Mouse (Mus musculus) thymus, postnatal 4 days (tissue): ENCODE results near the gene Hoxb2.

Experiments
- DNase-seq: peaks from one replicate; pipeline ENCODE4 v3.0.0; 2021

The Hoxb2 gene

GRCm38 (mm10) chr11:96352691-96353521 is 2.6 kb downstream of the Hoxb2 start:
- DNase-seq: peak; percentile 59

GRCm38 (mm10) chr11:96353522-96353841 is 3.2 kb downstream of the Hoxb2 start:
- DNase-seq: no peak

- DNase-seq: no peak
Measured at GRCm38 (mm10) chr11:96353939-96354338, 3.6 kb downstream of the Hoxb2 start.

- no peak for DNase-seq
Measured at GRCm38 (mm10) chr11:96354376-96354775, 4.1 kb downstream of the Hoxb2 start.

- no peak for DNase-seq
Measured at GRCm38 (mm10) chr11:96354801-96355311, 4.5 kb downstream of the Hoxb2 start.

- no peak for DNase-seq
Measured at GRCm38 (mm10) chr11:96363807-96364206, 13.5 kb downstream of the Hoxb2 start.

GRCm38 (mm10) chr11:96365441-96366091 is 15.2 kb downstream of the Hoxb2 start, which contains the start of gene Hoxb1:
TSS of gene Hoxb1 (plus strand) at chr11:96365752.
- DNase-seq: no peak

- peak; percentile 19 for DNase-seq
Measured at GRCm38 (mm10) chr11:96366092-96367041, 16.0 kb downstream of the Hoxb2 start.

- DNase-seq: no peak
Measured at GRCm38 (mm10) chr11:96367141-96367540, 16.8 kb downstream of the Hoxb2 start.

- no peak for DNase-seq
Measured at GRCm38 (mm10) chr11:96368686-96369085, 18.4 kb downstream of the Hoxb2 start.

GRCm38 (mm10) chr11:96369140-96369539 is 18.8 kb downstream of the Hoxb2 start:
- DNase-seq: no peak

- DNase-seq: no peak
Measured at GRCm38 (mm10) chr11:96371726-96372125, 21.4 kb downstream of the Hoxb2 start.

- no peak for DNase-seq
Measured at GRCm38 (mm10) chr11:96372519-96372918, 22.2 kb downstream of the Hoxb2 start.

GRCm38 (mm10) chr11:96374810-96375209 is 24.5 kb downstream of the Hoxb2 start:
- DNase-seq: no peak

GRCm38 (mm10) chr11:96383381-96383780 is 33.1 kb downstream of the Hoxb2 start:
- DNase-seq: no peak

GRCm38 (mm10) chr11:96387635-96388034 is 37.3 kb downstream of the Hoxb2 start:
- DNase-seq: no peak

- no peak for DNase-seq
Measured at GRCm38 (mm10) chr11:96396772-96397626, 46.7 kb downstream of the Hoxb2 start.

GRCm38 (mm10) chr11:96397806-96398335 is 47.5 kb downstream of the Hoxb2 start:
- no peak for DNase-seq

- no peak for DNase-seq
Measured at GRCm38 (mm10) chr11:96399923-96400322, 49.6 kb downstream of the Hoxb2 start.
